Mouse (Mus musculus) T-cell, adult 2 months (primary cell): ENCODE data around the gene Ppp4c.

ENCODE experiments used
- DNase-seq: peaks from one replicate; pipeline ENCODE4 v3.0.0; 2022; ENCODE audit warnings: low spot score

Gene Ppp4c

DNA sequence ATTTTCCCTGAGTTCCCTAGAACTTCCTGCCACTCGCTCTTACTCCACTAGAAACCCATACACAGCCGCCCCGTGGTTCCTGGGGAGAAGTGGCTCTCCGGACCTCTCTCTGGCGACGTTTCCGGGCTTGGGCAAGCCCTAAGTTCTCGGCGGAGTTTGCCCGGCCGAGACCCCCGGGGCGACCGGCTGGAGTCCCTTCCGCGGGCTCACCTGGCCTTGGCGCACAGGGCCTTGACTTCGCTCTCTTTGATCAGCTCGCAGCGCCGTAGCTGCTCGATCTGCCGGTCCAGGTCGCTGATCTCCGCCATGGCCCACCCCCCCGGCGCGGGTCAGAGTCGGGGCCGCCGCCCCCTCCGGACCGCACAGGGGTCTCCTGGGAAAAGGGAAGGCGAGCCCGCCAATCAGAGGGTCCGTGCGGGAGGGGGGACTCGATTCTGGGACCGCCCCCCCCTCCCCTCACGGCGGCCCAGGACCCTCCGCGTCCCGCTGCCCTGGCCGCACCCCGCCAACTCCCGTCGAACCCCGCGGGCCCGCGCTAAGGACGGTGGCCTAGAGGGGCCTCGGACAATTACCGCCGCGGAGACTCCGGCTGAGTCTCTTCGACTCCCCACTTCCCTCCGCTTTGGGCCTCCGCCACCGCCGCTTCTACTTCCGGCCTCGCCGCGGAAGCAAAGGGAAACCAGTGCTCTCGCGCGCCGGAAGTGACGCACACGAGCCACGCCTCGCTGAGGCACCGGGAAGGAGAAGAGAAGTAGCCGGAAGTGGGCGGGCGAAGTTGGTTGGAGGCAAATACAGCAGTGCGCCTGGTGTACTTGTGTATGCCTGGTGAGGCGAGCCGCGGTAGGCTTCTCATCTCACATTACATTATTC lies at the start of gene Ppp4c:
Gene Ppp4c (minus strand): TSS at position 646 of the 870 bp plus-strand sequence.
- DNase-seq = peak; percentile 98

DNA sequence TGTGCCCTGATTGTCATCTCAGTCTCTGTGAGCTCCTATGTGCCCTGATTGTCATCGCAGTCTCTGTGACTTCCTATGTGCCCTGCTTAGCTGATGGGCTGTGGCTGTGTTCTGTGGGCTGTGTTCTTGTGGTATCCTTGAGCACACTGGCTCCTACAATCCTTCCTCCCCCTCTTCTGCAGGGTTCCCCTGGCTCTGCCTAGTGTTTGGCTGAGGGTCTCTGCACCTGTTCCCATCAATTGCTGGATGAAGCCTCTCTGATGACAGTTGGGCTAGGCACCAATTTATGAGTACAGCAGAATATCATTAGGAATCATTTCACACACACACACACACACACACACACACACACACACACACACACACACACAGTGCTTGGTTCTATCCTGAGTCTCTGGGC lies 41.0 kb upstream of the Ppp4c start:
- no peak for DNase-seq

DNA sequence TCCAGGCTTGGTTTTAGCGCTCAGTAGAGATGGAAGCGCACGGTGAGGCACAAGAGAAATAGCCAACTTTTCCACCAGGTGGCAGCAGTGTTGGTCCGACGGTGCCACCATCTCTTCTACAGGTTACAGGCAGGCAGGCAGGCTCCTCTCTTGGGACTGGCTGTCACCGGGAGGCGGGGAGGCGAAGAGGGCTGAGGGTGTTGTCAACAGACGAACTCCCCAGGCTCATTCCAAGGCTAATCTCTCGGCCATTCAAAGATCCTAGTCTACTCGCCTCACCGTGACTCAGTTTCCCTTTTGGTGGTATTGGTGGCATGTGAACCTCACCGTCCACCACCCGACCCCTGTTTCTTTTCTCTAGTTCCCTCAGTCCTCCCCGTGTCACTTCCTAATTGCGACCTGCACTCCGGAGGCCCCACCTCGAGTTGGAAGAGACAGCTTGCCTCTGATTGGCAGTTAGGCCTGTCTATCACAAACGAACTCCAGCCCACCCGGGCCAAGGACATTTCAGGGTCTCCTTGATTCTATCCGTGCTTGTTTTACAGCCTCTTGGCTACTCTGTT lies 39.8 kb upstream of the Ppp4c start:
- DNase-seq = peak; percentile 81

DNA sequence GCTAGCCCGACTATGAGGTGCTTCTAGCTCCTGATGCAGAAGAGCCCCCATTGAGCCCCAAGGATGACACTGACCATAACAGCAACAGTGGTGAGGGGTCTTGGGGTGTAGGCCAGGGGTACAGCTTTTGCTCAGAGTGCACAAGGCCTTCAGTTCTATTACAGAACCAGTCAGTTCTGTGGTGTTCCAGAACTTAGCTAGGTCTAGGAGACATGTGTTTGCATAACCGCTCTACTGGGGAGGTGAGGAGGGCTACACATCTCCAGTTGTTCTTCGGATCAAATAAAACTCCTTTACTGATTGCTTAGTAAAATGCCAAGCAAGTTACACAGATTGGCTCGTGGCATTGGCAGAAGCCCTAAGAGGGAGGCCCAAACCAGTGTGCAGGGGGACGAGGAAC lies 39.2 kb upstream of the Ppp4c start, which contains the start of gene 4930451I11Rik:
Gene 4930451I11Rik (minus strand): TSS at position 101 of the 400 bp plus-strand sequence.
- no peak for DNase-seq

DNA sequence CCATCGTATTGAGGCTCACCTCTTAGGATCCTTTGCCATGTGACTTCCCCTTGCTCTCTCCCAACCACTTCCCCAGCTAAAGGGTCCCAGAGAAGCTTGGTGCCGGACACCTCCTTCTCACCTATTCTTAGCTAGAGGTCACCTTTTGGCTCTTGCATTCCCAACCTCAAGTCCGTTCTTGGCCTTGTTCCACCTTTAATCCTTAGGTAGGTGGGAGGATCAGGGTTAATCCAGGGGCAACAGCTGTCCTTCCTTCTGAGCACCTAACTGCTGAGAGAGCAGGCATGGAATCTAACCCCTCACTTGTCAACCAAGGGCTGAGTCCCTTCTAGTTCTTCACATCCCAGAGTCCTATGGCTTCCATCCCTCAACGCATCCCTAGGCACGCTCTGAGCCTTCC lies 33.7 kb upstream of the Ppp4c start:
- no peak for DNase-seq

DNA sequence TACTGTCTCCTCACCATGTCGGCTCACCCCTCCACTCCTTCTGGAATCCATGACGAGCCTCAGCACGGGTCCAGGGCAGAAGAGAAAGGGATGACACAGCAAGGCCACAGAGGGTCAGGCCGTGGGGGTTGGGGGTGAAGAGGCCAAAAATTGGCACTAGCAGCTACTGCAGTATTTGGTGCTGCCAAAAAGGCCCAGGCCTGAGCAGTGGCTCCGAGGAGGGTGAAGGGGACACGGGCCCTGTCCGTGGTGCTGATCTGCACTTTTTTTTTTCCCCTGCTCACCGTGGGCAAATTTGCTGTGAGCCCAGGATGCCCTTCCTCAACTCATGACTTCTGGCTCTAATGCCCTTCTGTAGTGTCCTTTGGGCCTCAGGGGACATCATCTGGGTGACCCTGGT lies 33.1 kb upstream of the Ppp4c start:
- DNase-seq = no peak

DNA sequence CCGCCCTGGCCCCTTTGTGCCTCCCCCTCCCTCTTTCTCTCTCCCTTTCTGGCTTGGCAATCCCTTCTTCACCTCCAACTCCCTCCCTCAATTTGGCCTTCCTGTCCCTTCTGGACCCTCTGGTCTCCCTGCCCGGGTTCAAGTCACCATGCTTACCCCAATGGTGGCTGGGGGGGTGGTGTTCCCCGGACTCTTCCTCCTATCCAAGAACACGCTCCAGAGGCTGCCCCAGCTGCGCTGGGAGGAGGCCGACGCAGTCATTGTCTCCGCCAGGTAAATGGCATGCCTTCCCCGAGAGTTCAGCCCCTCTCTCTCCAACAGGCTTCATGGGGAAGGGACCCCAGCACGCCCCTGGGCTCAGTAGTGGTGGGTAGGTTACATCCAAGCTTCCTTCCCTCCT lies 31.6 kb upstream of the Ppp4c start:
- no peak for DNase-seq

DNA sequence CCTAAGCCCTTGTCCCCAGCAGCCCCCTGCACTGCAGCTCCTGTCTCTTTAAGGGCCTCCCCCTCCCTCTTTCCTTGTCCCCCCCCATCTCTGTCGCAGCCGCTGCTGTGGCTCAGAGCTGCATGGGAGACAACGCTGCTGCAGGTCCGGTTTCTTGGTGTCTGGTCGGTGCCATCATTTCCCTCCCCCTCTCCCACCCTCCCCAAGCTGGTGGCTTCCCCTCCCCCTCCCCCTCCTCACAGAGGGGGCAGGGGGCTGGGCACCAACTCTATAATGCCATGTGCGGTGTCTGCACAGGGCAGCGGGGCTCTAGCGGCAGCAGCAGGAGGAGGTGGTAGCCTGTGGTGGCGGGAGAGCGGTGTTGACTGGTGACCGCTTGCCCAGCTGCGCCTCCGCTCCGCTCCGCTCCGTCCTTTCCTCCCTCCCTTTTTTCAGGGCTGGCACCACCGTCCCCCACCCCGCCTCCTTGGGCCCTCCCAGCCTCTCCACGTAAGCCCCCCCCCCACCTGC lies 31.0 kb upstream of the Ppp4c start:
- no peak for DNase-seq

DNA sequence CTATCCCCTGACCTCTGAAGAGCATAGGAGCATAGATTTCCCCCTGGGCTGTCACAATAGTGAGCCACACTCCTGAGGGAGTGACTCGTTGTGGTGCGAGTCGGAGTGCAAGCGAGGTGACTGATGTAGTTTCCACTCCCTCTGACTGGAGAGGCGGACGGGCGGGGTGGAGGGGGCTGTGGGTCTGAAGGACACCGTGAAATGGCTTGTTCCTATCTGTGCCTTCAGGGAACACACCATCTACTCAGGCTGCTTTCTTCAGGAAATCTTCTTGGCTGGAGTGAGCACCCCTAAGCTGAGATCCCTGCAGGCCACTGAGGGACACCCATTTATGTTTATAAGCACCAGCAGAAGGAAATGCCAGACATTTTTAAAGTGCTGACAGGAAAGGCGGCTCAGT lies 30.4 kb upstream of the Ppp4c start:
- no peak for DNase-seq

DNA sequence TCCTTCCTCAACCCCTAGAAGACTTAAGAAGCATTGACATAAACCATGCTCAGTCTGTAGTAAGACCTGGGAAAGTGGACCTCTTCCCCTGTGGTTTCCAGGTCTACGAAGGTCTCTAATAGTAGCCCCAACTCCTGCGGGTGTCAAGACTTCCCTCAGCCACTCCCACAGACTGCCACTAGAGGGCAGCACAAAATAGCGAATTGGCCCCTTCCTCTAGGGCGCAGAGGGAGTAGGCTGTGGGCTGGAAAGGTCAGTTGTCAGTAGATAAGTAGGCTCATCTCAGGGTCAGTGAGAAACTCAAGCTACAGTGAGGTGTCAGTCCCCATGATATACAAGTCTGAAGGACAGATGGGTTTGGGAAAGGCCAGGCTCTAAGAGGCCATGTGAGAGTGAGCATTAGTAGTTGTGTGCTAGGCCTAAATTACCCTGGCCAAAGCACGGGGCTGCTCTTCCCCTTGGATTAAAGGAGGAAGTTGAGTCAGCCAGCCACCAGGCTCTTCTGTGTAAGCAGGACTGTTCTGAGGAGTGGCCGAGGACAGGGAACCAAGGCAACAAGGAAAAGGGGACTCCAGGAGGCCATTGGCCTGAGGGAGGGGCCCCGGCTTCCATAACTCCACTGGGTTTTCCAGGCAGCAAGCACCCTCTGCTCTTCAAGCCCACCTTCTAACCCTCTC lies 29.7 kb upstream of the Ppp4c start:
- DNase-seq = peak; percentile 68

DNA sequence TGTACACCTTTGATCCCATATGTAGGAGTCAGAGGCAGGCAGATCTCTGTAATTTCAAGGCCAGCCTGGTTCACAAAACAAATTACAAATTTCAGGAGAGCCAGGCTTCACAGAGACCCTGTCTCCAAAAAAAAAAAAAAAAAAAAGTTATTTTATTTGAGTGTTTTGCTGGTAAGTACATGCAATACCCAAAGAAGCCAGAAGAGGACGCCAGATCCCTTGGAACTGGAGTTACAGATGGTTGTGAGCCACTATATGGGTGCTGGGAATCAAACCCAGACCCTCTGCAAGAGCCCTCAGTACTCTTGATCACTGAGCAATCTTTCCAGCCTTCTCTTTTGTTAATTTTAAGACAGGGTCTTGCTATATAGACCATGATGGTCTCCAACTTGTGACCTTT lies 26.5 kb upstream of the Ppp4c start:
- no peak for DNase-seq

DNA sequence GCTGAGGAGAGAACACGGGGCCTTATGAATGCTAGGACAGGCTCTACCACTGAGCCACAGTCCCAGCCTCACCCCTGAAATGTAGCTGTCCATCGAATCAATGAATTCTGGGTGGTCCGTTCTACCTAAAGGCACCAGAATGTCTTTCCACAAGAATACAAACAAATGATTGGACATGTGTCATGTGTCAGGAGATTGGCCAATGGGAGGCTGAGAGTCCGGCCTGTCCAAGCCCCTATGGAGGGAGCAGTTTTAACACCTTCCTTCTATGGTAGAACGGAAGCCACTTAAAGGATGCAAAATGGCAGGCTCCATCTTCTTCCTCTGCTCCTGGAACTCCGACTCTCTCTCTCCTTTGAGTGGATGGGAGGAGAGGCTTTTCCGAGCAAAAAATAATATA lies 25.3 kb upstream of the Ppp4c start:
- DNase-seq = no peak

DNA sequence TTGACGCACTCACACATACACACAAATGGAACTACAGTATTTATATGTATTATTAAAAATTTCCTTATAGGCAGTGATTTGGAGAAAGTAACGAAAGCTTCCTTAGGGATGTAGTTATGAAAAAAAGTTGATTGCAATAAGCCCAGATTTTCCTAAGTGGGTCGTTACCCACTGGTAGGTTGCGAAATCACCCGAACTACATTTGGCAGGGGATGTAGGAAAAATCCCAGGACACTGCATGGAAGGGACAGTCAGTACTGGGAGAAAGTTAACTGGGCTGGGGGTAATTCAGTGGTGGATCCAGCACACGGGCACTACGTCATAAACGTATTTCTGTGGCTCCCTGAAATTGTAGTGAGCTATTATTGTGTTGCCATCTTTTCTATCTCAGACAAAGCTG lies 24.2 kb upstream of the Ppp4c start:
- no peak for DNase-seq

DNA sequence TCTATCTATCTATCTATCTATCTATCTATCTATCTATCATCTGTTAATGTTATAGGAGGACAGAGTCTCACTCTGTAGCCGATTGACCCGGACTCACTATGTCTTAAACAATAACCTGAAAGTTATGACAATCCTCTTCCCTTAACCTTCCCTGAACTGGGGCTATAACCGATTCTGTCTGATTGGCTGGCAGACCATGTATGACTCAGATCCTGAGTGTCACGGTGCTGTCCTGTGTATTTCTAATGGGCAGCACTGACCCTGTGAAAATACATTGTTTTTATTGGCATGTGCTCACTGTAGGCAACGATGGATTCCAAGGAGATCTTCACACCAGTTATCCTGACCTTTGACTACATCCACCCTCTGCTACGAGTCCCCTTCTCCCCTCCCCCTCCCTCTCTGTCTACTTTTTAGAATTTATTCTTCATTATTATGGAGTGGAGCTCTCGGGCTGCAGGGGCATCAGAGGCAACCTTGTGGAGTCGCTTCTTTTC lies 23.5 kb upstream of the Ppp4c start:
- DNase-seq = no peak

DNA sequence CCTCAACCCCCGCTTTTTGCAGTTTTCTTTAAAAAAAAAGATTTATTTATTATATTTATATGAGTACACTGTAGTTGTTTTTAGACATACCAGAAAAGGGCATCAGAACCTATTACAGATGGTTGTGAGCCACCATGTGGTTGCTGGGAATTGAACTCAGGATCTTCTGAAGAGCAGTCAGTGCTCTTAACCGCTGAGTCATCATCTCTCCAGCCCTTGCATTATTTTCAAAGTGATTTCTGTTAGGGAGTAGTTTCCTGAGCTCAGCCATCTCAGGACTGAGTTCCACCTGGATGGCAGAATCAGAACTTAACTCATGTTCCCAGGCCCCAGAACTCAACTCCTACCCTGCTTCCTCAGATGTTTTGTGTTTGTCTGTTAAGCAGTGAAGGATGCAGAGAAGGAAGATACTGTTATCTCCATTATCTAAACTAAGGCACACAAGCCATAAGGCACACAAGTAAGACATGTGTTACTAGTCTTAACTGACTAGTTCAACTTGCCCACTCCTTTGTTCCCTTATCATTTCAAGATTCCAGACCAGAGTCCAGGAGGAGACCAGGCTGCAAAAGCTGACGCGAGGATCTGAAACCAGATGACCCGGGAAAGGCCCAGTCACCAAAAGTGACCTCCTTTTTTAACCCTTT lies 17.6 kb upstream of the Ppp4c start:
- no peak for DNase-seq

DNA sequence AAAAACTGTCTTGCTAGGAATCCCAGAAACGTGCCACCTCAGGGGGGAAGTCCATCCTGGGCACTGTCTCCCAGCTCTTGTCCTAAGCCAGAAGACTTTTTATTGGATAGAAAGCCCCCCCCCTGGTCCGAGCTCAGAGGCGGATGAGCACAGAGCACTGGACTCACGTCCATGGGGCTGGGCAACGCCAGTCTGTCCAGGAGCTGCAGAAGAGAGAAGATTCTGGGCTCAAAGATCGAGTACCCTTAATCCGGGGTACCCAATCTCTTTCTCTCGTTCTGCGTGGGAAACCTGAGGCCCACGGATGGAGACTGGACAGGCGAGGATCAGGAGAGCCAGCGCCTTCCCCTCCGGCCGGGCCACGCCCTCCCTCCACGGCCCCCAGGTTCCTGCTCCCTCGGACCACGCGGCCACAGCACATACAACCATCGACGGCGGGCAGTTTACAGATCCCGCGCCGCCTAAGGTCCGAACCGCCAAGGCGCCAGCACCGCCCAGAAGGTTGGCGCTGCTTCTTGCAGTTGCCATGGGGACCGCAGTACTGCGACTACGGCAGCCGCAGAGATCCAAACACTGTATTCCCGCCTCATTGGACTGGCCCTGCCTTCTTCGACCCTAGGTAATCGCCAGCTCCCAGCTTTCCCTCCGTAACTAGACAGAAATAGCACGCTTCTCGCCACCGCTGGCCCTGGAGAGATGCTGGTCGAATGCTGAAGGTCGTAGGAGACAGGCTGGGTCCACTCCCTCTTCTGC lies 16.6 kb upstream of the Ppp4c start:
- DNase-seq = no peak

DNA sequence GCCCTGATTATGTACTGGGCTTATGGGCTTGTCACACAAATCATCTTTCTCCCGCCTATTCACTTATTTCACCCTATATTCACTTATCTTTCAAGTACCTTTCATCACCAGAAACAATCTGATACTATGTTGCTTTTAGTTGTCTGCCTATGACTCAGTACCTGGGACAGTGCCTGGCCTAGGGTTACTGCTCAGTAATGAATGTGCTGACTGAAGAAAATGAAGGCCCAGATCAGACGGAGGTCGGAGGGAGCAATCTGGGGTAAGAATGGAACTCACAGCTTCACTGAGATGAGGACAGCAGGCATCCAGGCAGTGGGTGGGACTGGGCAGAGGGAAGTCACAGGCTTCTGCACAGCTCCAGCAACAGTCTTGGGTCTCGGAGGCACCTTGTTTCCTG lies 15.1 kb upstream of the Ppp4c start:
- no peak for DNase-seq

DNA sequence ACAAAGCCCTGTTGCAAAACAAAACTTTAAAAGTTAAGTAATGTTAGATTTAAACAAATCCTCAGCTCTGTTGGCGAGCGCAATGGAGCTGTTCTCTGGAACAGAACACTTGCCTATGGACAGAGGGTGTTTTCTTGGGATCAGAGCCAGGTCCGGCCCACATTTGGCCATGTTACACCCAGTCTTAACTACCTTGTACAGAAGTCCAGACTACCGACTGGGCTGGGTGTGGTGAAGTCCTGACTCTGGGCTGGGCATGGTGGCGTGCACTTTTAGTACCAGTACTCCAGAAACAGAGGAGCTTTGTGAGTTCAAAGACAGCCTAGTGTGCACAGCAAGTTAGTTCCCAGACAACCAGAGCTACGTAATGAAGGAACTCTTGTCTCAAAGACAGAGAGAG lies 14.7 kb upstream of the Ppp4c start:
- no peak for DNase-seq

DNA sequence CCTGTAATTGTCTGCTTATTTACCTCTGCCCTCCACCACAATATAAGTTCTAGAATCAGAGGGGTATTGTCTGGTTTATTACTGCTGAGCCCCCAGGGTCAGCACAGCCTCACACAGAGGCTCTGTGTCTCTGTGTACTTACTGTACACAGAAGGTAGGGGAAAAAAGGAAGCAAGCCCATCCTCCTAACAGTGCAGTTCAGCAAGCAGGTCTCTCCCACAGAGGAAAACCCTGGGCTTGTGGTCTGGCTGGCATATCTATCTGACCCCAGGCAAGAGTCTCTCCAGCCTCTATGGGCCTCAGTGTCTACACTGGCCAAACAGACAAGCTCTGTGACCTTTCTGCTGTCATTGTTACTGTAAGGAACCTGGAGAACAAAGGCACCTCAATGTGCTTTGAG lies 11.5 kb upstream of the Ppp4c start:
- no peak for DNase-seq

DNA sequence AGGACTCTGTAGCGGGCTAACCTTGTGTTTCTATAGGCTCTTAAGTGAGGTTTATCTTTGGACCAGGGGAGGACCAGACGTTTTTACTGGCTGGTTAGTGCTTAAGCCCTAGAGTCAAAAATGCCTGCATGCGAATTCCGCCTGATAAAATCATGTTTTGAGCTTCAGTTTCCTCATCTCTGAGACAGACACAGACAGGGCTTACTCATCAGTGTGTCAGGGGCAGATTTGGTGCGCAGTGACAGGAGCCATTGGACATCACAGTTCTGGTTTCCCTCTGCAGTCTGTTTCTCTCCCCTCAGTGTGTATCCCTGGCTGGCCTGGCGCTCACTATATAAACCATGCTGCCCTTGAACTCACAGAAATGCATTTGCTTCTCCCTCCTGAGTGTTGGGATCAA lies 10.9 kb upstream of the Ppp4c start:
- no peak for DNase-seq

DNA sequence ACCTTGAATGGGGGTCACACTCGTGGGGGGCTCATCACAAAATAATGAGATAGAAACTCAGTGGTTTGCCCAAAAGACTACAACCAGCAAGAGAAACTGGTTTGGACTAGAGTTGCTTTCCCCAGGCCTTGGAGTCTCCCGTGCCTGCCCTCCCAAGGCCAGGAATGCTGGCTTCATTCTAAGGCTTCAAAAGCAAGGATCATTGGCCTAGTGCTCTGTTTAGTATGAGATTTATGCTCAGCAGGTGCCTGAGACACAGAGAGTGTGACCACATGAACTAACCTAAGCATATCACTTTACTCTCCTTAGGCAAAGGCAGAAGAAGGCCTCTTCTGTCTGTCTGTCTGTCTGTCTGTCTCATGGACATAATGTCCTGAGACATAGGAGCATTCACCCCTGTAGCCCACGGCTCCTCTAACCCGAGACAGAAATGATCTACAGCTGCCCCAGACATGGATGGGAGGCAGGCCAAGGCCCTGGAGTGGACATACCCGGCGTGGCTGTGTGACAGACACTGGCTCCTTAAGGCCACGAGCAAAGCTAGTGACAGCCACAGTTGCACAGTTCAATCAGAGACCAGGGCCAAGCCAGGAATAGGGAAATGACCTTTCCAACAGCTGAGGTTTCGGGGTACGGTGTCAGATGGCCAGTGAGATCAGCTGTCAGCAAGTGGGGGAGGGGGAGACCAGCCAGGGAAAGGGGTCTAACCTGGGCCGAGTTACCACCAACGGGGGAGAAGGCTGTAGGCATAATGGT lies 10.0 kb upstream of the Ppp4c start:
- no peak for DNase-seq
